Mouse (Mus musculus) MEL (cell line): ENCODE measurements at regions not wholly inside any gene's neighbourhood (a gene's known extent, or its start where the extent isn't known, plus 50 kb on each side); places are given as distances from the start of the nearest gene placed in this dataset.

Experiments
- DNase-seq: peaks from one replicate; pipeline ENCODE4 v3.0.0; 2011; ENCODE audit warnings: low read depth, low spot score
- H3K27ac ChIP-seq: 2 replicates; pipeline ENCODE4 v1.5.1; 2012; ENCODE audit warnings: low read depth, mild to moderate bottlenecking, control low read depth, low read length, moderate library complexity; ENCODE audit not compliant: control insufficient read depth
- H3K27me3 ChIP-seq, 2 experiments: fragments of 150-350 bp in 1 of 2; sonication (generic) in 1 of 2; 2 replicates each; pipeline ENCODE4 v1.6.1; 2012; ENCODE audit warnings: low read length in 2 of 2, mild to moderate bottlenecking in 2 of 2, improper control_type of control experiment in 1 of 2, moderate library complexity in 1 of 2; ENCODE audit not compliant: insufficient read depth in 2 of 2, control insufficient read depth in 1 of 2
- H3K36me3 ChIP-seq, 2 experiments: 2 replicates each; pipeline ENCODE4 v1.6.1; 2012 to 2014; ENCODE audit warnings: low read length in 2 of 2, improper control_type of control experiment in 1 of 2, inconsistent platforms in 1 of 2, mild to moderate bottlenecking in 1 of 2; ENCODE audit not compliant: insufficient read depth in 2 of 2, control insufficient read depth in 1 of 2
- H3K4me1 ChIP-seq, 2 experiments: fragments of 150-350 bp in 1 of 2; sonication (generic) in 1 of 2; 2 replicates each; pipeline ENCODE4 v1.6.1; 2012; ENCODE audit warnings: low read length in 2 of 2, improper control_type of control experiment in 1 of 2, mild to moderate bottlenecking in 1 of 2; ENCODE audit not compliant: insufficient read depth in 2 of 2, control insufficient read depth in 1 of 2
- H3K4me3 ChIP-seq, 2 experiments: fragments of 150-350 bp in 1 of 2; sonication (generic) in 1 of 2; 2 replicates each; pipeline ENCODE4 v1.5.1; 2012; ENCODE audit warnings: low read depth in 2 of 2, low read length in 2 of 2, mild to moderate bottlenecking in 2 of 2, moderate library complexity in 2 of 2, control low read depth in 1 of 2, improper control_type of control experiment in 1 of 2; ENCODE audit not compliant: control insufficient read depth in 1 of 2, insufficient read depth in 1 of 2
- H3K79me2 ChIP-seq: 2 replicates; pipeline ENCODE4 v1.6.1; 2012; ENCODE audit warnings: mild to moderate bottlenecking, low read length, moderate library complexity; ENCODE audit not compliant: control insufficient read depth, poor library complexity, insufficient read depth
- H3K9ac ChIP-seq: 2 replicates; pipeline ENCODE4 v1.6.1; 2012; ENCODE audit warnings: low read depth, mild to moderate bottlenecking, control low read depth, low read length, moderate library complexity; ENCODE audit not compliant: control insufficient read depth, poor library complexity, severe bottlenecking
- H3K9me3 ChIP-seq: fragments of 150-350 bp; sonication (generic); replicated peaks from 2 replicates; pipeline ENCODE4 v1.6.1; 2012; ENCODE audit warnings: mild to moderate bottlenecking, low read length, improper control_type of control experiment, moderate library complexity; ENCODE audit not compliant: insufficient read depth
- BHLHE40 ChIP-seq: IDR thresholded peaks from 2 replicates; pipeline ENCODE4 v1.6.1; 2012; ENCODE audit warnings: low read depth, mild to moderate bottlenecking, inconsistent platforms, low read length, improper control_type of control experiment, borderline replicate concordance
- E2F4 ChIP-seq: IDR thresholded peaks from 2 replicates; pipeline ENCODE4 v1.6.1; 2011; ENCODE audit warnings: low read depth, low read length, improper control_type of control experiment, borderline replicate concordance
- ELF1 ChIP-seq: IDR thresholded peaks from 2 replicates; pipeline ENCODE4 v1.6.1; 2014; ENCODE audit warnings: low read depth, mild to moderate bottlenecking, inconsistent platforms, low read length, improper control_type of control experiment, moderate library complexity
- EP300 ChIP-seq, 2 experiments: IDR thresholded peaks; 2 replicates each; pipeline ENCODE4 v1.6.1; 2011; ENCODE audit warnings: improper control_type of control experiment in 2 of 2, low read length in 2 of 2, low read depth in 1 of 2, mild to moderate bottlenecking in 1 of 2
- ETS1 ChIP-seq: IDR thresholded peaks from 2 replicates; pipeline ENCODE4 v1.6.1; 2012; ENCODE audit warnings: low read depth, mild to moderate bottlenecking, inconsistent platforms, low read length, improper control_type of control experiment, moderate library complexity
- GABPA ChIP-seq: IDR thresholded peaks from 2 replicates; pipeline ENCODE4 v1.6.1; 2012; ENCODE audit warnings: low read depth, mild to moderate bottlenecking, inconsistent platforms, low read length, improper control_type of control experiment, moderate library complexity
- GATA1 ChIP-seq: IDR thresholded peaks from 2 replicates; pipeline ENCODE4 v1.6.1; 2011; ENCODE audit warnings: low read depth, low read length, improper control_type of control experiment
- HCFC1 ChIP-seq: IDR thresholded peaks from 2 replicates; pipeline ENCODE4 v1.6.1; 2012; ENCODE audit warnings: low read depth, mild to moderate bottlenecking, inconsistent platforms, low read length, improper control_type of control experiment, moderate library complexity
- JUND ChIP-seq: IDR thresholded peaks from 2 replicates; pipeline ENCODE4 v1.6.1; 2011; ENCODE audit warnings: low read depth, mild to moderate bottlenecking, improper control_type of control experiment, low read length
- MAFK ChIP-seq: IDR thresholded peaks from 2 replicates; pipeline ENCODE4 v1.6.1; 2011; ENCODE audit warnings: low read depth, mild to moderate bottlenecking, low read length, improper control_type of control experiment, borderline replicate concordance
- MAX ChIP-seq: IDR thresholded peaks from 2 replicates; pipeline ENCODE4 v1.6.1; 2011; ENCODE audit warnings: low read length, improper control_type of control experiment
- MXI1 ChIP-seq: IDR thresholded peaks from 2 replicates; pipeline ENCODE4 v1.6.1; 2011; ENCODE audit warnings: mild to moderate bottlenecking, low read depth, low read length, improper control_type of control experiment
- MYC ChIP-seq: IDR thresholded peaks from 2 replicates; pipeline ENCODE4 v1.6.1; 2011; ENCODE audit warnings: low read depth, mild to moderate bottlenecking, low read length, improper control_type of control experiment, moderate library complexity
- POLR2A ChIP-seq, 2 experiments: IDR thresholded peaks; 2 replicates each; pipeline ENCODE4 v1.6.1; 2011 to 2012; ENCODE audit warnings: low read length in 2 of 2, mild to moderate bottlenecking in 2 of 2, control low read depth in 1 of 2, improper control_type of control experiment in 1 of 2, low read depth in 1 of 2, moderate library complexity in 1 of 2; ENCODE audit not compliant: control insufficient read depth in 1 of 2, insufficient read depth in 1 of 2, poor library complexity in 1 of 2
- SMC3 ChIP-seq: IDR thresholded peaks from 2 replicates; pipeline ENCODE4 v1.6.1; 2011; ENCODE audit warnings: low read depth, low read length, improper control_type of control experiment
- TBP ChIP-seq: IDR thresholded peaks from 2 replicates; pipeline ENCODE4 v1.8.0; 2011; ENCODE audit warnings: low read depth, low read length, improper control_type of control experiment
- TCF12 ChIP-seq: IDR thresholded peaks from 2 replicates; pipeline ENCODE4 v1.6.1; 2014; ENCODE audit warnings: low read depth, mild to moderate bottlenecking, inconsistent platforms, low read length, improper control_type of control experiment, moderate library complexity
- UBTF ChIP-seq: IDR thresholded peaks from 2 replicates; pipeline ENCODE4 v1.6.1; 2012; ENCODE audit warnings: low read depth, mild to moderate bottlenecking, inconsistent platforms, low read length, improper control_type of control experiment, moderate library complexity, borderline replicate concordance; ENCODE audit not compliant: insufficient read depth
- USF2 ChIP-seq, 2 experiments: IDR thresholded peaks; 2 replicates each; pipeline ENCODE4 v1.6.1; 2011 to 2012; ENCODE audit warnings: improper control_type of control experiment in 2 of 2, low read length in 2 of 2, borderline replicate concordance in 1 of 2, inconsistent platforms in 1 of 2, low read depth in 1 of 2, mild to moderate bottlenecking in 1 of 2; ENCODE audit not compliant: insufficient read depth in 1 of 2
- ZKSCAN1 ChIP-seq: IDR thresholded peaks from 2 replicates; pipeline ENCODE4 v1.6.1; 2012; ENCODE audit warnings: low read depth, mild to moderate bottlenecking, inconsistent platforms, low read length, improper control_type of control experiment, moderate library complexity
- ZNF384 ChIP-seq: IDR thresholded peaks from 2 replicates; pipeline ENCODE4 v1.6.1; 2012; ENCODE audit warnings: low read depth, mild to moderate bottlenecking, inconsistent platforms, low read length, improper control_type of control experiment

DNA sequence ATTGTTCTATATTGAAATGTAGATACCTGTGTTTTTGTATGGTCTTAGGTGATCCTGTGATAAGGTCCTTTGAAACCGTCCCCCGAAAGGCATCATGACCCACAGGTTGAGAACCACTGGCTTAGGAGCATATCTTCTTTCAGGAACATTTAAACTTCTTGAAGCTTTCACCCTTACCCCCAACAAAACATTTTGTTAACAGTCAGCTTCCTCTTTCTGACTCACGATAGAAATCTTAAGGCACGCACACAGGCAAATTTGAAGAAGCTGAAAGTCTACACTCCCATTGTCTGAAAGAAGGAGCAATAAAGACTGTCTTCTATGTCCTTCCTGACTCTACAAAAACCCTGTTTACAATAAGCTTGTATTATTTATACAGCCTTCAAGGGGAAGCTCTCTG, 388.2 kb downstream of the Setd4 start:
- peak overlapping the region; percentile 3 to 32; a peak in 3 of 4 replicates for H3K4me3 ChIP-seq
- peak overlapping the region; percentile 58 for H3K9ac ChIP-seq
- H3K9me3 ChIP-seq: no peaks in the 10 kb centered on the region
- TF ChIP-seq GATA1: peak; percentile 67
- TF ChIP-seq JUND: no peak
- TF ChIP-seq MAFK: no peak
- TF ChIP-seq ETS1: peak; percentile 64; the same call in 1 of the 2 replicates
- peak in 1 of 2 experiments; percentile 30; a peak in 1 of 4 replicates for TF ChIP-seq POLR2A (IDR thresholded peaks at IDR 0.05; ENCODE audit: control insufficient read depth in 1 of 2, insufficient read depth in 1 of 2, low read depth in 1 of 2, low read length in 2 of 2, poor library complexity in 1 of 2)
- no peak for TF ChIP-seq MAX
- TF ChIP-seq UBTF: no peak
- TF ChIP-seq MXI1: no peak
- peak; percentile 83; the same call in 1 of the 2 replicates for TF ChIP-seq BHLHE40
- no peak for TF ChIP-seq SMC3
- peak in 1 of 2 experiments; percentile 9; a peak in 1 of 4 replicates for TF ChIP-seq EP300 (IDR thresholded peaks at IDR 0.05; ENCODE audit: low read depth in 1 of 2, low read length in 2 of 2)
- TF ChIP-seq GABPA: no peak
- peak; percentile 62; the same call in 1 of the 2 replicates for TF ChIP-seq TBP
- TF ChIP-seq, all 39 proteins: peak for 6
- Histone ChIP-seq H3K36me3 (peaks cover 0 to 58% of the 10 kb centered on the region in 2 experiments; a peak in 2 of 4 replicates), H3K27me3 (no peaks in the 10 kb centered on the region), H3K4me1 (peaks cover 34 to 62% of the 10 kb centered on the region in 2 experiments), H3K79me2 (no peaks in the 10 kb centered on the region), H3K27ac (peak overlapping the region; percentile 90)
- DNase-seq: peak; percentile 90

DNA sequence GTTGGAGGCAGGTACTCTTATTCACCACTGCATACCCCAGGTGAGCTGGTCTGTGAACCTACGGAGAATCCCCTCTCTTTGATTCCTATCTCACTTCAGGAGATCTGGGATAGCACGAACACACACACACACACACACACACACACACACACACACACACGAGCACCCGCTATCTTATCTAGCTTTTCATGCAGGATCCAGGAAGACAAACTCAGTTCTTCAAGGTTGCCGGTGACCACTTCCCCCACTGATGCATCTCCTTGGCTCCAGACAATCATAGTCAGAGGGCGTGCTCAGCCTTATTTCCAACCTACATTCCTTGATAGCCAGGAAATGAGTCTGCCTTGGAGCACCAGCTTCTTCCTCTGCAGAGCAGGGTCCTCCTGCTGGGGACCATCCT, 387.7 kb upstream of the Runx1 start:
- Histone ChIP-seq H3K36me3 (peaks cover 0 to 40% of the 10 kb centered on the region in 2 experiments; a peak in 2 of 4 replicates), H3K79me2 (no peaks in the 10 kb centered on the region), H3K9ac (no peak overlapping the region), H3K9me3 (no peaks in the 10 kb centered on the region), H3K4me3 (no peak overlapping the region), H3K27ac (peak overlapping the region; percentile 7; the same call in 1 of the 2 replicates), H3K4me1 (peaks cover 22 to 46% of the 10 kb centered on the region in 2 experiments), H3K27me3 (no peaks in the 10 kb centered on the region)
- peak; percentile 59 for DNase-seq
- TF ChIP-seq ZNF384: no peak
- TF ChIP-seq ZKSCAN1: no peak
- TF ChIP-seq EP300 (IDR thresholded peaks at IDR 0.05; ENCODE audit: low read depth in 1 of 2, low read length in 2 of 2): peak in 1 of 2 experiments; percentile 59; a peak in 2 of 4 replicates
- TF ChIP-seq TCF12: peak; percentile 60
- peak; percentile 35; the same call in 1 of the 2 replicates for TF ChIP-seq GATA1
- no peak for TF ChIP-seq HCFC1
- TF ChIP-seq MYC: no peak
- TF ChIP-seq ETS1: peak; percentile 63
- 0 out of 2 replicates have a peak, but pooled peaks have one; percentile 18 for TF ChIP-seq ELF1
- no peak for TF ChIP-seq JUND
- no peak for TF ChIP-seq E2F4
- TF ChIP-seq SMC3: no peak
- TF ChIP-seq USF2 (IDR thresholded peaks at IDR 0.05; ENCODE audit: borderline replicate concordance in 1 of 2, insufficient read depth in 1 of 2, low read depth in 1 of 2, low read length in 2 of 2): no peak
